Mouse (Mus musculus) macrophage (primary cell): Measurements from ENCODE around the gene Pdgfra. TPM values are rescaled to one million over a fixed set of nuclear protein-coding genes. Genes with fewer than 3 reads are reported as not detected.

ENCODE experiments used
- H3K27ac ChIP-seq: fragments of 350-480 bp; formaldehyde crosslinking; 2 replicates; pipeline ENCODE4 v1.9.0; 2021
- H3K36me3 ChIP-seq: fragments of 350-480 bp; formaldehyde crosslinking; 2 replicates; pipeline ENCODE4 v1.9.0; 2021; ENCODE audit errors: inconsistent target
- H3K4me3 ChIP-seq: fragments of 350-480 bp; formaldehyde crosslinking; 2 replicates; pipeline ENCODE4 v1.9.0; 2021; ENCODE audit errors: inconsistent target
- H3K79me2 ChIP-seq: fragments of 350-480 bp; formaldehyde crosslinking; 2 replicates; pipeline ENCODE4 v1.9.0; 2021; ENCODE audit errors: inconsistent target
- WGBS: methylation state at CpG from one replicate; pipeline ENCODE4 v1.1.7; 2026; ENCODE audit warnings: inconsistent platforms; ENCODE audit not compliant: missing documents; 5-methylcytosine and 5-hydroxymethylcytosine counted together
- polyA plus RNA-seq: library from polyadenylated mRNA; stranded (reverse); fragments of 250-400 nt; gene quantifications from 3 replicates; pipeline ENCODE4 v1.2.4, GENCODE M21; 2018; ENCODE audit warnings: inconsistent platforms

The Pdgfra gene
- polyA plus RNA-seq, 1 experiment from 2014 or later: not detected

GRCm38 (mm10) chr5:75151146-75151900 lies 769 bp upstream of the Pdgfra start:
- Histone ChIP-seq H3K79me2 (no peaks in the 10 kb centered on the region), H3K4me3 (no peak overlapping the region), H3K27ac (no peak overlapping the region), H3K36me3 (no peaks in the 10 kb centered on the region)
- 6% methylated on average over 35 of the region's 35 CpGs for WGBS

GRCm38 (mm10) chr5:75152791-75153625 lies 916 bp downstream of the Pdgfra start:
- WGBS: 3% methylated on average over 64 of the region's 72 CpGs
- no peaks in the 10 kb centered on the region for H3K36me3 ChIP-seq
- H3K4me3 ChIP-seq: no peak overlapping the region
- H3K27ac ChIP-seq: no peak overlapping the region
- no peaks in the 10 kb centered on the region for H3K79me2 ChIP-seq

DNA sequence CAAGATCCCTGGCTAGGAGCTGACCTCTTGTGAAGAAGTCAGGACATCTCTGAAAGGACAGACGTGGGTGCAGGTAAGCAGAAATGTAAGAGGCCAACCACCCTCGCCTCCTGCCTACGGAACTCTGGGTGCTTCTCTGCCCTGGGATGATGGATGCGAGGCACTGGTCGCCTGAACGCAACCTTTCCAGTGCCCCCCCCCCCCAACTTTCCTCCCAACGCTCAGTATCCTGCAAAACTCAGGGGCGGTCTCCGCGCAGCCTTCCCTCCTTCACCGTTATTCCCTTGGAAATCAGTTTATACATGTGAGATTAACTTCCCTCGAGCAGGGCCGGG lies 1.5 kb downstream of the Pdgfra start:
- Histone ChIP-seq H3K27ac (no peak overlapping the region), H3K4me3 (no peak overlapping the region), H3K36me3 (no peaks in the 10 kb centered on the region), H3K79me2 (no peaks in the 10 kb centered on the region)
- 7% methylated on average over 13 of the region's 13 CpGs for WGBS

DNA sequence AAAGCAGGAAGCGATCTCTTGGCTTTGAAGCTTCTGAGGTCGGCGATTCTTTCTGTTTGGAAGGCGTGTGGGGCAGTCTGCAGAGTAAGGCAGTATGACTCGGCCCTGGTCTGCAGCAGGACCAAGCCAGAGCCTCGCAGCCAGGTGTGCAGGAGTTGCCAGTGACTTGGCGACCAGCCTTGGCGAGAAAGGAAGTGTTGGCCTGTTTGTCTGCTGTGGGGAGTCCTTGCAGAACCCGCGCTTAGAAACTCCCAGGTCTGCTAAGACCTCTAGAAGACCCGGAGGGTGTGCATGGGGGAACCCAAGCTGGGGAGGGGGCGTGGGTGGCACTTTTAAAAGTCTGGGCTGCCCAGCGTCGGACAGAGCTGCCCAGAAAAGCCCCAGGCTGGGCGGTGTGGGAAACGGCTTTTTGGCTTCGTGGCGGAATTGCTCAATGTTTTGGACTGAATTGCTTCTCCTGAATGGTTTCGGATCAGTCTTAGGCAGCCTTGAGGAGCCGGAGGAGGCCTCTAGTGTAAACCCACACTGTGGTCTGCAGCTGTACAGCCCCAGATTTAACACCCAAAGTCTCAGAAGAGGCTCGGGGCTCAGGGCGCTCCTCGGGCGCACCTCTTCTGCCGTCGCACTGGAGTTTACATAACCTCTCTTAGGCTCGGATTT lies 2.0 kb downstream of the Pdgfra start:
- Histone ChIP-seq H3K27ac (no peak overlapping the region), H3K36me3 (no peaks in the 10 kb centered on the region), H3K79me2 (no peaks in the 10 kb centered on the region), H3K4me3 (no peak overlapping the region)
- WGBS: under 1% methylated on average over 27 of the region's 27 CpGs

DNA sequence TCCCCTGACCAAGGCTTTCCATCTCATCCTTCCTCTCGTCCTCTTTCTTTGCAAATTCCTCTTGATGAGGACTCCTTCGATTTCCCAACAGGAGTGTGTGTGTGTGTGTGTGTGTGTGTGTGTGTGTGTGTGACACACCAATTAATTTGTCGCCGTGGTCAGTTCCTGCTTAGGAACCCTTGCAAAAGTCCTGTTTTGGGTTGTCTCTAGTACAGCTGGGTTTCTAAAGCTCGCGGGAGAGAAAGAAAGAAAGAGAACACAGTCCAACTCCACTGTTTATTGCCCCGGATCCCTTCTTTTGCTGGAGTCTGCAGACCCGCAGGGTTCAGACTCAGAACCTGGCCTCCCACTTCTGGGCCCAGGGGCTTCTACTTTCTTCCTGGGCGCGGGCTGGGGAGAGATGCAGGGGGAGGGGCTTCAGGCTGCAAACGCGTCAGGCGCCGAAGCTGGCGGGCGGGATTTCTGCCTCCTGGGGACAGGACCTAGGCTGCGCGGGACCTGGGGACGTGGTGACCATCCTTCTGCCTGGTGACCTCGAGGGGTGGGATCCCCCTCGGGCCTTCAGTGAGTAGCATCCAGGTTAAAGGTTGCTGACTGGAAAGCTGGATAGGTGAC lies 2.6 kb downstream of the Pdgfra start:
- 3% methylated on average over 16 of the region's 21 CpGs for WGBS

GRCm38 (mm10) chr5:75155281-75155680 lies 3.2 kb downstream of the Pdgfra start:
- H3K79me2 ChIP-seq: no peaks in the 10 kb centered on the region
- H3K27ac ChIP-seq: no peak overlapping the region
- no peak overlapping the region for H3K4me3 ChIP-seq
- 10% methylated on average over 7 of the region's 9 CpGs for WGBS
- no peaks in the 10 kb centered on the region for H3K36me3 ChIP-seq

More for the DNA sequence above, 2.6 kb downstream of the Pdgfra start:
- no peaks in the 10 kb centered on the region for H3K36me3 ChIP-seq
- H3K4me3 ChIP-seq: no peak overlapping the region
- no peak overlapping the region for H3K27ac ChIP-seq
- no peaks in the 10 kb centered on the region for H3K79me2 ChIP-seq

- WGBS: under 1% methylated on average over 45 of the region's 52 CpGs
- Histone ChIP-seq H3K4me3 (no peak overlapping the region), H3K27ac (no peak overlapping the region), H3K79me2 (no peaks in the 10 kb centered on the region), H3K36me3 (no peaks in the 10 kb centered on the region)
These were observed 3.9 kb downstream of the Pdgfra start for GRCm38 (mm10) chr5:75155741-75156553.

- H3K4me3 ChIP-seq: no peak overlapping the region
- no peaks in the 10 kb centered on the region for H3K36me3 ChIP-seq
- H3K79me2 ChIP-seq: no peaks in the 10 kb centered on the region
- H3K27ac ChIP-seq: no peak overlapping the region
- 2% methylated on average over 21 of the region's 21 CpGs for WGBS
These were observed 4.5 kb downstream of the Pdgfra start for GRCm38 (mm10) chr5:75156554-75157036.

DNA sequence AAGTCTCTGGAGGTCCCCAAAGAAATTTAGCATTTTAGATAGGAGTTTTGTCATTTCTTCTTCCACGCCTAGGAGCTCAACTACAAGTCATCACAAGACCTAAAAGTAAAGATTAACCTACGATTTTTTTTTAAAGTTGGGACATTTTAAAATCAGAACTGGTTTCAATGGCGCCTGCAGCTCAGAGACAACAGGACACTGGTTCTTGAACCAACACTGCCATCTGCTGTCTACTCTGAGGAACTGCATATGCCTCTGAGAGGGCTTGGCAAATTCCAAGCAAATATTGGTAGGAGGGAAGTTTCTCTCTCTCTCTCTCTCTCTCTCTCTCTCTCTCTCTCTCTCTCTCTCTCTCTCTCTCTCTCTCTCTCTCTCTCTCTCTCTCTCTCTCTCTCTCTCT lies 4.9 kb downstream of the Pdgfra start:
- Histone ChIP-seq H3K4me3 (no peak overlapping the region), H3K27ac (no peak overlapping the region), H3K36me3 (no peaks in the 10 kb centered on the region), H3K79me2 (no peaks in the 10 kb centered on the region)
- WGBS: 2% methylated on average over 3 of the region's 3 CpGs

DNA sequence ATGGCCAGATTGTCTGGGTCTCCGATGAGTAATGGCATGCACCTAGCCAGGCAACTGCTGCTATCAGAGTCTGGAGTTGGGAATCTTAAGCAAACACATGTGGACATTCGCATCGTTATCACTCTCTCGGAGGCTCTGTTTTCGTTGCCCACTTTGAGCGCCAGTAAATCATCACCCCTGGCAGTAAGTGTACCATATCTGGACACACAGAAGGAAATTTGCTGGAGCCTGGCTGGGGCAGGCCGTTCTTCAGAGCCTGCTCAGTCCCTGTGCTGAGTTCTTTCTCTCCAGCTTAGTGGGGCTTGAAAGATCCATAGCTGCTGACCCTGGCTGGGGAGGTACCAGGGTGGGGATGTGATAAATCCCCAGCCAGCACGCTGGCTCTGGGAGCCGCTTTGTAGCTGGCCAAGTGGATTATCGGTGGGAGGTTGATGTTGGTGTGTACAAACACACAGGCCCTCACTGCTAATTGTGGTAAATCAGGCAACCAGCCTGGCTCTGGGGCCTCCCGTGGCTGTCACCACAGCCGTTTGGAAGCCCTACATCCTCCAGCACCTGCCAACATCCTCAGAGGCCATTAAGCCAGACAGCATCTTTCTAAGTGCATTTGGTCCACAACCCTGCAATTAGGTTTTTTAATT lies 8.6 kb downstream of the Pdgfra start:
- Histone ChIP-seq H3K36me3 (no peaks in the 10 kb centered on the region), H3K27ac (no peak overlapping the region), H3K4me3 (no peak overlapping the region), H3K79me2 (no peaks in the 10 kb centered on the region)
- WGBS: 71% methylated on average over 12 of the region's 12 CpGs

- H3K36me3 ChIP-seq: no peaks in the 10 kb centered on the region
- WGBS: 88% methylated on average over 6 of the region's 6 CpGs
- no peaks in the 10 kb centered on the region for H3K79me2 ChIP-seq
- no peak overlapping the region for H3K27ac ChIP-seq
- H3K4me3 ChIP-seq: no peak overlapping the region
These were observed 9.5 kb downstream of the Pdgfra start for GRCm38 (mm10) chr5:75161586-75161985.

- no peaks in the 10 kb centered on the region for H3K36me3 ChIP-seq
- WGBS: 87% methylated on average over 23 of the region's 23 CpGs
- no peak overlapping the region for H3K27ac ChIP-seq
- no peaks in the 10 kb centered on the region for H3K79me2 ChIP-seq
- no peak overlapping the region for H3K4me3 ChIP-seq
These were observed 11.3 kb downstream of the Pdgfra start for GRCm38 (mm10) chr5:75163289-75163951.

DNA sequence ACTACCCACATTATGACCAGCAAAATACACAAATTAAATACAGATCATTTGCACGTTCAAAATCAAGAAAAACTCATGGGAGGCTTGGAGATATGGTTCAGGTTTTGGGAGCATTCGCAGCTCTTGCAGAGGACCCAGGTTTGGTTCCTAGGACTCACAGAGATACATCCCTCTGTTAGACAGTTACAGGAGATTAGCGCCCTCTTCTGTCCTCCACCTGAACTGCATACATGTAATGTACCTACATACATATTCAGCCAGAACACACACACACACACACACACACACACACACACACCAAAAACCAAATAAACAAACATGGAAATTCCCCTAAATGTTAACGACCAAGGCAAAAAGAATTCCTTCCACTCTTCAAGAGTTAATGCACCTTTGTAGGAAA lies 12.6 kb downstream of the Pdgfra start:
- Histone ChIP-seq H3K4me3 (no peak overlapping the region), H3K79me2 (no peaks in the 10 kb centered on the region), H3K27ac (no peak overlapping the region), H3K36me3 (no peaks in the 10 kb centered on the region)
- WGBS: 90% methylated on average over 4 of the region's 4 CpGs
